Mouse (Mus musculus) retina, adult 2 months (tissue): ENCODE measurements around the gene Rpn1.

Experiments used
- DNase-seq: peaks from one replicate; pipeline ENCODE4 v3.0.0-alpha.2; 2012; ENCODE audit warnings: low read depth, low spot score

Rpn1 gene

GRCm38 (mm10) chr6:88084278-88085151 lies at the start of gene Rpn1:
Gene Rpn1, plus strand, starts transcription at chr6:88084482.
- peak; percentile 82 for DNase-seq

- DNase-seq = no peak
Observed at GRCm38 (mm10) chr6:88037471-88038045, 46.7 kb upstream of the Rpn1 start.

GRCm38 (mm10) chr6:88039426-88039825 lies 44.9 kb upstream of the Rpn1 start:
- DNase-seq = no peak

- DNase-seq = no peak
Observed at GRCm38 (mm10) chr6:88041221-88041620, 43.1 kb upstream of the Rpn1 start.

GRCm38 (mm10) chr6:88042336-88042735 lies 41.9 kb upstream of the Rpn1 start:
- no peak for DNase-seq

GRCm38 (mm10) chr6:88044234-88044576 lies 40.1 kb upstream of the Rpn1 start:
- DNase-seq = no peak

- DNase-seq = peak; percentile 89
Observed at GRCm38 (mm10) chr6:88044577-88045405, 39.5 kb upstream of the Rpn1 start, which contains the start of gene Rab7. Gene Rab7, minus strand, starts transcription at chr6:88045270.

GRCm38 (mm10) chr6:88045406-88045766 lies 38.9 kb upstream of the Rpn1 start:
- DNase-seq = no peak

- DNase-seq = no peak
Observed at GRCm38 (mm10) chr6:88047853-88048252, 36.4 kb upstream of the Rpn1 start.

- DNase-seq = no peak
Observed at GRCm38 (mm10) chr6:88049008-88049407, 35.3 kb upstream of the Rpn1 start.

GRCm38 (mm10) chr6:88051206-88051605 lies 33.1 kb upstream of the Rpn1 start:
- no peak for DNase-seq

GRCm38 (mm10) chr6:88053228-88054080 lies 30.8 kb upstream of the Rpn1 start:
- no peak for DNase-seq

GRCm38 (mm10) chr6:88054081-88054835 lies 30.0 kb upstream of the Rpn1 start:
- no peak for DNase-seq

- DNase-seq = no peak
Observed at GRCm38 (mm10) chr6:88055663-88056062, 28.6 kb upstream of the Rpn1 start.

GRCm38 (mm10) chr6:88056866-88057265 lies 27.4 kb upstream of the Rpn1 start:
- no peak for DNase-seq

- DNase-seq = no peak
Observed at GRCm38 (mm10) chr6:88059903-88060302, 24.4 kb upstream of the Rpn1 start.

- no peak for DNase-seq
Observed at GRCm38 (mm10) chr6:88060602-88061001, 23.7 kb upstream of the Rpn1 start.

GRCm38 (mm10) chr6:88061406-88061805 lies 22.9 kb upstream of the Rpn1 start:
- DNase-seq = no peak

GRCm38 (mm10) chr6:88062398-88062797 lies 21.9 kb upstream of the Rpn1 start:
- no peak for DNase-seq

GRCm38 (mm10) chr6:88064072-88064642 lies 20.1 kb upstream of the Rpn1 start:
- DNase-seq = no peak
